In the genomic region with DNA sequence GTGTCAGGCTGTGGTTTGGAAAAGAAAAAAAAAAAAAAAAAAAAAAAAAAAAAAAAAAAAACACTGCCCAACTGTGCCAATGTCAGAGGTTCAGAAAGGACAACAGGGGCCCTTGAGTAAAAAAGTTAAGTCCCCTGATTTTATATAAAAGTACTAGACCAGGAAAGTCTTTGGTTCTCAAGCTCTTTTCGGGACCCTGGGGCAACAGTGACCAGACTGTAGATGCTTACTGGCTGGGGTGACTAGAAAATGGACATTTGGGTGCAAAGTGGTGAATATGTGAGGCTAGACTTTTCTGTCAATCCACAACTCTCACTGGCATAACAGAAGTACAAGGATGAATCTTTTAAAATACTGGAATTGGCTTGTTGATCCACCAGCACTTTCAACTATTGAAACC, we compare ENCODE assay signal across 12 mouse cellular contexts. TPM values are rescaled to one million over a fixed set of nuclear protein-coding genes. Genes with fewer than 3 reads are reported as not detected.
DNase-seq lines count a peak whose midpoint lies in the region; ATAC-seq and TF ChIP-seq lines count a peak whose summit lies in the region.
"Had no signal": no experiment of that assay in that cellular context is flagged by ENCODE, and none has a peak within 500 bp of the region (broad histone marks: within the 10 kb centered on the region; RNA-seq: fewer than 3 reads in every experiment).

No protein-coding gene starts in this region.

- DNase-seq in heart, adult 11 months: peak; percentile 29
- DNase-seq in heart, postnatal 25 days (ENCODE audit: low spot score): no peak
- no peak for DNase-seq in kidney, postnatal 0 days (ENCODE audit: low spot score)
- no peak for DNase-seq in kidney, adult 8-10 months
- no peak for DNase-seq in hindbrain, postnatal 0 days (ENCODE audit: low spot score)
- DNase-seq in midbrain, postnatal 0 days (ENCODE audit: low spot score): no peak
- no peak for DNase-seq in left cerebral cortex, adult 8-10 months (ENCODE audit: low spot score in 2 of 2)
- no peak for DNase-seq in adrenal gland, adult (ENCODE audit: inconsistent age in 2 of 2, low spot score in 1 of 2)
- DNase-seq: thymus, adult 18-20 months had no signal

- H3K9me3 ChIP-seq in kidney, postnatal 0 days (replicated peaks; ENCODE audit: low read length): no peaks in the 10 kb centered on the region
- H3K9me3 ChIP-seq in hindbrain, postnatal 0 days (ENCODE audit: low read length): no peaks in the 10 kb centered on the region
- no peaks in the 10 kb centered on the region for H3K9me3 ChIP-seq in midbrain, postnatal 0 days (ENCODE audit: low read length)
- H3K9me3 ChIP-seq: heart, embryonic 10.5 days; liver, embryonic 15.5 days; neural tube, embryonic 12.5 days had no signal

- no peak overlapping the region for H3K27ac ChIP-seq in kidney, postnatal 0 days
- H3K27ac ChIP-seq in hindbrain, postnatal 0 days: no peak overlapping the region
- no peak overlapping the region for H3K27ac ChIP-seq in midbrain, postnatal 0 days (ENCODE audit: low read depth, low read length)
- H3K27ac ChIP-seq: liver, embryonic 15.5 days; neural tube, embryonic 12.5 days had no signal

- ATAC-seq in kidney, postnatal 0 days (replicated peaks; ENCODE audit: low FRiP score, low read depth): no peak
- ATAC-seq in hindbrain, postnatal 0 days: no peak
- ATAC-seq in midbrain, postnatal 0 days (ENCODE audit: low FRiP score): no peak

- WGBS in kidney, postnatal 0 days: 93% methylated on average over 1 of the region's 1 CpGs
- 85% methylated on average over 1 of the region's 1 CpGs for WGBS in hindbrain, postnatal 0 days
- 68% methylated on average over 1 of the region's 1 CpGs for WGBS in midbrain, postnatal 0 days

- H3K9ac ChIP-seq in kidney, postnatal 0 days (ENCODE audit: low read depth, low read length): no peak overlapping the region
- H3K9ac ChIP-seq in hindbrain, postnatal 0 days (replicated peaks; ENCODE audit: low read length): no peak overlapping the region
- no peak overlapping the region for H3K9ac ChIP-seq in midbrain, postnatal 0 days (replicated peaks; ENCODE audit: low read length, poor library complexity, severe bottlenecking)
- H3K9ac ChIP-seq: liver, embryonic 15.5 days had no signal

- H3K4me3 ChIP-seq in kidney, postnatal 0 days (replicated peaks; ENCODE audit: low read depth, low read length): no peak overlapping the region
- H3K4me3 ChIP-seq in hindbrain, postnatal 0 days (ENCODE audit: low read length): no peak overlapping the region
- peak overlapping the region; percentile 85; the same call in 1 of the 2 replicates for H3K4me3 ChIP-seq in midbrain, postnatal 0 days (ENCODE audit: low read depth, low read length)
- H3K4me3 ChIP-seq: liver, embryonic 15.5 days had no signal

- H3K27me3 ChIP-seq in kidney, postnatal 0 days (ENCODE audit: insufficient read depth, low read length): 0 out of 2 replicates have a peak, but pooled peaks cover 3% of the 10 kb centered on the region
- H3K27me3 ChIP-seq in hindbrain, postnatal 0 days (ENCODE audit: insufficient read depth, low read length): no peaks in the 10 kb centered on the region
- H3K27me3 ChIP-seq in midbrain, postnatal 0 days (ENCODE audit: insufficient read depth, low read length): no peaks in the 10 kb centered on the region

- intact Hi-C loops in heart, postnatal 25 days (cut with DNase I): loop anchor here (10.0 kb wide), 1 partner anchor 525 kb away; no protein-coding TSS in a partner anchor

- H3K4me2 ChIP-seq in kidney, postnatal 0 days (ENCODE audit: low read length): 0 out of 2 replicates have a peak overlapping the region, but pooled peaks have one; percentile 100
- H3K4me2 ChIP-seq in hindbrain, postnatal 0 days (ENCODE audit: low read depth, low read length): peak overlapping the region; percentile 81
- no peak overlapping the region; the same call in 1 of the 2 replicates for H3K4me2 ChIP-seq in midbrain, postnatal 0 days (ENCODE audit: low read depth, low read length, poor library complexity, severe bottlenecking)

- H3K4me1 ChIP-seq in kidney, postnatal 0 days (replicated peaks; ENCODE audit: insufficient read depth, low read length): peaks cover 4% of the 10 kb centered on the region; the same call in 1 of the 2 replicates
- H3K4me1 ChIP-seq in hindbrain, postnatal 0 days (ENCODE audit: insufficient read depth, low read length): 0 out of 2 replicates have a peak, but pooled peaks cover 3% of the 10 kb centered on the region
- H3K4me1 ChIP-seq in midbrain, postnatal 0 days (ENCODE audit: insufficient read depth, low read length): 0 out of 2 replicates have a peak, but pooled peaks cover 4% of the 10 kb centered on the region
- H3K4me1 ChIP-seq: liver, embryonic 15.5 days had no signal

- H3K36me3 ChIP-seq in kidney, postnatal 0 days (ENCODE audit: insufficient read depth, low read length): no peaks in the 10 kb centered on the region
- no peaks in the 10 kb centered on the region for H3K36me3 ChIP-seq in hindbrain, postnatal 0 days (ENCODE audit: insufficient read depth, low read length)
- H3K36me3 ChIP-seq in midbrain, postnatal 0 days (ENCODE audit: insufficient read depth, low read length): no peaks in the 10 kb centered on the region
- H3K36me3 ChIP-seq: heart, embryonic 10.5 days; liver, embryonic 15.5 days; neural tube, embryonic 12.5 days had no signal

- TF ChIP-seq CTCF in kidney, postnatal 0 days (IDR thresholded peaks at IDR 0.05; ENCODE audit: low read depth): no peak
- TF ChIP-seq CTCF in hindbrain, postnatal 0 days (IDR thresholded peaks at IDR 0.05; ENCODE audit: low read depth): no peak
- no peak for TF ChIP-seq CTCF in midbrain, postnatal 0 days (IDR thresholded peaks at IDR 0.05)

RNA-seq across cellular contexts. Expression of gene Rasgef1b, which starts 1.1 kb away (rescaled TPM):
- 1 to 10 TPM; 7.4 to 7.7 TPM for total RNA-seq in heart, postnatal 25 days (2021)
- 6.9 and 7.3 TPM in 2 replicates for polyA plus RNA-seq in kidney, postnatal 0 days (2015; fragmentation: Nextera tagmentation; extraction: Ambion mirVana)
- 34.8 and 39.9 TPM in 2 replicates for total RNA-seq in hindbrain, postnatal 0 days (2014; rRNA removed)
- polyA plus RNA-seq in hindbrain, postnatal 0 days (2015; fragmentation: Nextera tagmentation; extraction: Ambion mirVana): 31.1 and 32.0 TPM in 2 replicates
- total RNA-seq in midbrain, postnatal 0 days (2014; rRNA removed): 43.4 and 44.6 TPM in 2 replicates
- polyA plus RNA-seq in midbrain, postnatal 0 days (2015; fragmentation: Nextera tagmentation; extraction: Ambion mirVana): 30.3 and 36.0 TPM in 2 replicates
- total RNA-seq in left cerebral cortex, adult 8-10 months (2022): 100 to 1,000 TPM in 1 of 4 experiments, 10 to 100 TPM in 3; 83.3 to 103 (median 87.8) TPM
